In genomic region chr1:178820556-178821435, GRCm38 (mm10) we compare ENCODE assay signal across 12 mouse cellular contexts.
DNase-seq lines count a peak whose midpoint lies in the region; ATAC-seq lines count a peak whose summit lies in the region.
"Had no signal": no experiment of that assay in that cellular context is flagged by ENCODE, and none has a peak within 500 bp of the region (broad histone marks: within the 10 kb centered on the region; RNA-seq: fewer than 3 reads in every experiment).

No protein-coding gene starts in this region.

- no peak overlapping the region for H3K4me2 ChIP-seq in neural tube, embryonic 11.5 days (ENCODE audit: low read depth)
- H3K4me2 ChIP-seq in limb, embryonic 12.5 days = peak overlapping the region; percentile 36

- no peaks in the 10 kb centered on the region; the same call in 1 of the 2 replicates for H3K4me1 ChIP-seq in neural tube, embryonic 11.5 days (ENCODE audit: control insufficient read depth, insufficient read depth, low read length)
- peaks cover 54% of the 10 kb centered on the region for H3K4me1 ChIP-seq in limb, embryonic 12.5 days (replicated peaks)

- H3K36me3 ChIP-seq in neural tube, embryonic 11.5 days (ENCODE audit: control insufficient read depth, insufficient read depth, low read length) = no peaks in the 10 kb centered on the region
- peaks cover 17% of the 10 kb centered on the region for H3K36me3 ChIP-seq in limb, embryonic 12.5 days
- H3K36me3 ChIP-seq: G1E had no signal

- H3K9ac ChIP-seq in neural tube, embryonic 11.5 days (ENCODE audit: low read length) = no peak overlapping the region
- H3K9ac ChIP-seq in limb, embryonic 12.5 days (replicated peaks) = no peak overlapping the region

- ATAC-seq in neural tube, embryonic 11.5 days (ENCODE audit: insufficient read depth, low FRiP score, low TSS enrichment) = peak; percentile 83
- peak; percentile 91 for ATAC-seq in limb, embryonic 12.5 days (ENCODE audit: insufficient number of reproducible peaks, insufficient read depth, low FRiP score, low TSS enrichment, low read depth)
- ATAC-seq: inflammation-experienced regulatory T-cells, adult 6 months had no signal

- H3K9me3 ChIP-seq in neural tube, embryonic 11.5 days (ENCODE audit: control insufficient read depth, low read length) = no peaks in the 10 kb centered on the region
- no peaks in the 10 kb centered on the region for H3K9me3 ChIP-seq in limb, embryonic 12.5 days

- H3K27ac ChIP-seq in neural tube, embryonic 11.5 days (ENCODE audit: low read depth, low read length) = no peak overlapping the region
- peak overlapping the region; percentile 85 for H3K27ac ChIP-seq in limb, embryonic 12.5 days

- no peak overlapping the region for H3K4me3 ChIP-seq in neural tube, embryonic 11.5 days (ENCODE audit: low read depth, low read length)
- no peak overlapping the region for H3K4me3 ChIP-seq in limb, embryonic 12.5 days (replicated peaks)

- DNase-seq in cerebellum, postnatal 10 days = peak; percentile 23 to 36
- DNase-seq in cerebellum, postnatal 4 days (ENCODE audit: low spot score in 2 of 2) = no peak
- peak; percentile 38 for DNase-seq in neural tube, embryonic 11.5 days (ENCODE audit: low spot score)
- DNase-seq in neural tube, embryonic 10.5 days (ENCODE audit: extremely low spot score, low spot score) = no peak
- DNase-seq in left cerebral cortex, adult 8-10 months (ENCODE audit: low spot score in 2 of 2) = no peak
- no peak for DNase-seq in right cerebral cortex, postnatal 4 days
- no peak for DNase-seq in ovary, postnatal 10 days (ENCODE audit: low spot score)
- DNase-seq: lung, postnatal 10 days; thymus, postnatal 4 days had no signal

- H3K27me3 ChIP-seq in neural tube, embryonic 11.5 days (ENCODE audit: control insufficient read depth, insufficient read depth, low read length) = no peaks in the 10 kb centered on the region
- no peaks in the 10 kb centered on the region for H3K27me3 ChIP-seq in limb, embryonic 12.5 days

- 52% methylated on average over 14 of the region's 14 CpGs for WGBS in neural tube, embryonic 11.5 days
- 40% methylated on average over 14 of the region's 14 CpGs for WGBS in limb, embryonic 12.5 days

Comparison
In these comparisons a context has a peak if more than half of its experiments do, and no peak if none do; other contexts are left out.
1. DNase-seq: peak in cerebellum, postnatal 10 days (2 of 2) and neural tube, embryonic 11.5 days (single experiment); none in cerebellum, postnatal 4 days (0 of 2), neural tube, embryonic 10.5 days (single experiment), left cerebral cortex, adult 8-10 months (0 of 2), right cerebral cortex, postnatal 4 days (single experiment) and ovary, postnatal 10 days (single experiment).